In genomic region chr19:57609361-57610057, GRCm38 (mm10) we compare ENCODE assay signal across 8 mouse cellular contexts. TPM values are rescaled to one million over a fixed set of nuclear protein-coding genes. Genes with fewer than 3 reads are reported as not detected.
DNase-seq lines count a peak whose midpoint lies in the region; ATAC-seq and TF ChIP-seq lines count a peak whose summit lies in the region.

No protein-coding gene starts in this region.

- TF ChIP-seq POLR2A in cortical plate, adult 2 months (IDR thresholded peaks at IDR 0.05; ENCODE audit: extremely low read depth, insufficient read depth, low read length), result no peak

- peak overlapping the region; percentile 96 for H3K27ac ChIP-seq in neural tube, embryonic 11.5 days (ENCODE audit: low read depth, low read length)
- no peak overlapping the region for H3K27ac ChIP-seq in cortical plate, adult 2 months (ENCODE audit: insufficient read depth, low read length)
- H3K27ac ChIP-seq in heart, embryonic 10.5 days, result peak overlapping the region; percentile 100

- no peaks in the 10 kb centered on the region for H3K9me3 ChIP-seq in neural tube, embryonic 11.5 days (ENCODE audit: control insufficient read depth, low read length)
- H3K9me3 ChIP-seq in heart, embryonic 10.5 days, result no peaks in the 10 kb centered on the region

- no peaks in the 10 kb centered on the region for H3K36me3 ChIP-seq in neural tube, embryonic 11.5 days (ENCODE audit: control insufficient read depth, insufficient read depth, low read length)
- H3K36me3 ChIP-seq in heart, embryonic 10.5 days, result no peaks in the 10 kb centered on the region

- peak overlapping the region; percentile 95 for H3K4me3 ChIP-seq in neural tube, embryonic 11.5 days (ENCODE audit: low read depth, low read length)
- H3K4me3 ChIP-seq in cortical plate, adult 2 months (ENCODE audit: insufficient read depth, low read length), result peak overlapping the region; percentile 96
- H3K4me3 ChIP-seq in heart, embryonic 10.5 days, result peak overlapping the region; percentile 82

- peak overlapping the region; percentile 93 for H3K9ac ChIP-seq in neural tube, embryonic 11.5 days (ENCODE audit: low read length)

- peaks cover 5% of the 10 kb centered on the region for H3K4me1 ChIP-seq in neural tube, embryonic 11.5 days (ENCODE audit: control insufficient read depth, insufficient read depth, low read length)
- peaks cover 2% of the 10 kb centered on the region; the same call in 1 of the 2 replicates for H3K4me1 ChIP-seq in cortical plate, adult 2 months (ENCODE audit: control insufficient read depth, insufficient read depth, low read length)
- peaks cover 11% of the 10 kb centered on the region for H3K4me1 ChIP-seq in heart, embryonic 10.5 days

- no peak for ATAC-seq in neural tube, embryonic 11.5 days (ENCODE audit: insufficient read depth, low FRiP score, low TSS enrichment)

- WGBS in neural tube, embryonic 11.5 days, result 21% methylated on average over 12 of the region's 12 CpGs
- WGBS in heart, embryonic 10.5 days, result 14% methylated on average over 12 of the region's 12 CpGs

- H3K4me2 ChIP-seq in neural tube, embryonic 11.5 days (ENCODE audit: low read depth), result peak overlapping the region; percentile 100

- H3K27me3 ChIP-seq in neural tube, embryonic 11.5 days (ENCODE audit: control insufficient read depth, insufficient read depth, low read length), result no peaks in the 10 kb centered on the region
- H3K27me3 ChIP-seq in heart, embryonic 10.5 days (ENCODE audit: insufficient read depth, poor library complexity, severe bottlenecking), result no peaks in the 10 kb centered on the region

- peak; percentile 29 for DNase-seq in neural tube, embryonic 11.5 days (ENCODE audit: low spot score)
- DNase-seq in neural tube, embryonic 10.5 days (ENCODE audit: extremely low spot score, low spot score), result no peak
- DNase-seq in heart, embryonic 10.5 days (ENCODE audit: low spot score), result no peak
- DNase-seq in kidney, adult 8-10 months, result peak; percentile 13 to 29
- DNase-seq in lung, postnatal 10 days, result peak; percentile 83
- DNase-seq in retina, postnatal 1 day, result peak; percentile 29
- DNase-seq in left cerebral cortex, adult 11 months (ENCODE audit: low spot score), result no peak

- no peak for TF ChIP-seq CTCF in cortical plate, adult 2 months (IDR thresholded peaks at IDR 0.05; ENCODE audit: extremely low read depth, insufficient read depth, low read length)

RNA-seq across cellular contexts. Expression of gene Atrnl1, which starts 1.3 kb away (rescaled TPM):
- polyA plus RNA-seq in neural tube, embryonic 11.5 days (2014; fragmentation: Nextera tagmentation; extraction: Ambion mirVana), result 7.4 and 7.6 TPM in 2 replicates
- 34.5 and 35.5 TPM in 2 replicates for polyA plus RNA-seq in cortical plate, adult 2 months (2012; rRNA removed)
- 3.2 and 5.1 TPM in 2 replicates for polyA plus RNA-seq in heart, embryonic 10.5 days (2016; fragmentation: Nextera tagmentation; extraction: Ambion mirVana)

Comparison
In these comparisons a context has a peak if more than half of its experiments do, and no peak if none do; other contexts are left out.
1. DNase-seq: peak in neural tube, embryonic 11.5 days (single experiment), kidney, adult 8-10 months (2 of 2), lung, postnatal 10 days (single experiment) and retina, postnatal 1 day (single experiment); none in neural tube, embryonic 10.5 days (single experiment), heart, embryonic 10.5 days (single experiment) and left cerebral cortex, adult 11 months (single experiment).
2. Peak in every context shown above with its lines, with median percentiles within 50 percentile points of each other: H3K4me3 ChIP-seq.